Mouse (Mus musculus): ENCODE results near the gene Tnfrsf18. TPM values are rescaled to one million over a fixed set of nuclear protein-coding genes. Genes with fewer than 3 reads are reported as not detected.

Tnfrsf18 gene
- polyA plus RNA-seq (2017; shearing (Covaris generic)), result 768 TPM

DNA sequence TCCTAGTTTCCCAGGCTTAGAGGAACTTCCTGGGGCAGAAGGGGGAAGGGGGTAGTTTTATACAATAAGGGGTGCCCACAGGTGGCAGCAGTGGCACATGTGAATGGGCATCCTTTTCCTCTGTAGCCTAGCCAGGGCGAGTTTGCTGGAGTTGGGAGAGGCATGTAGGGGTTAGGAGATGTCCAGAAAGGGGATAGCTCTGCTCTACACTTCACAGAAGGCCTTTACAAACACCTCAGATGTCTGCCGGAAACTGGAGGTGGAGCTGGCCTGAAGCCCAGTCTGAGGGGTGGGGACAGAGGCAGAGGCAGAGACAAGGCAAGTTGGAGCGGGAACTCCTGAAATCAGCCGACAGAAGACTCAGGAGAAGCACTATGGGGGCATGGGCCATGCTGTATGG is at the start of gene Tnfrsf18:
Tnfrsf18 (plus strand) TSS at position 152 of the 400 bp plus-strand sequence.

GRCm38 (mm10) chr4:155992241-155992905 is 33.6 kb upstream of the Tnfrsf18 start, which contains the start of the genes B3galt6 and Sdf4:
Gene B3galt6, minus strand, starts transcription at chr4:155992649.
Gene Sdf4, plus strand, starts transcription at chr4:155992872.

DNA sequence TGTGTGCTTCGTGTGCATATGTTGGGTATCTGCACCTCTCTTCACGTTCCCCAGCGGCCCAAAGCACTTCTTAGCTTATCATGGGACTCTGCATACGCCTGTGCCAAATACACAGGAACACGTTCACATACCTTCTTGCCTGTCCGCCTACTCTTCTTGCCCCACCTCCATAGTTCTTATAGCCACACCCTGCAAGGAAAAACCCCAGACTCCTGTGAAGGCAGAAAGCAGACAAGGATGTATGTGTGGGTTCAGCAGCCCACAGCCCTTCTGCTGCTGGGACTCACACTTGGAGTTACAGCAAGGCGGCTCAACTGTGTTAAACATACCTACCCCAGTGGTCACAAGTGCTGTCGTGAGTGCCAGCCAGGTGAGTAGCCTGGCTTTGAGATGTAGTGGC is 12.3 kb upstream of the Tnfrsf18 start, which contains the start of gene Tnfrsf4:
Tnfrsf4 (plus strand) TSS at position 207 of the 400 bp plus-strand sequence.

GRCm38 (mm10) chr4:156059261-156059660 is 33.3 kb downstream of the Tnfrsf18 start, which contains the start of gene Ttll10:
Gene Ttll10, minus strand, starts transcription at chr4:156059414.

Other genes starting within 250 kb of the Tnfrsf18 start
- not detected for gene Tmem88b, start 240.3 kb upstream of the Tnfrsf18 start, polyA plus RNA-seq (2017; shearing (Covaris generic))
- not detected for gene Ankrd65, start 235.7 kb upstream of the Tnfrsf18 start, polyA plus RNA-seq (2017; shearing (Covaris generic))
- 151 TPM for gene Mrpl20, start 223.3 kb upstream of the Tnfrsf18 start, polyA plus RNA-seq (2017; shearing (Covaris generic))
- 114 TPM for gene Ccnl2, start 213.7 kb upstream of the Tnfrsf18 start, polyA plus RNA-seq (2017; shearing (Covaris generic))
- gene Aurkaip1, start 194.9 kb upstream of the Tnfrsf18 start, polyA plus RNA-seq (2017; shearing (Covaris generic)), result 211 TPM
- 4.8 TPM for gene Mxra8, start 186.5 kb upstream of the Tnfrsf18 start, polyA plus RNA-seq (2017; shearing (Covaris generic))
- 3.0 TPM for gene Dvl1, start 178.8 kb upstream of the Tnfrsf18 start, polyA plus RNA-seq (2017; shearing (Covaris generic))
- 0.99 TPM for gene Tas1r3, start 162.8 kb upstream of the Tnfrsf18 start, polyA plus RNA-seq (2017; shearing (Covaris generic))
- gene Cptp, start 156.7 kb upstream of the Tnfrsf18 start, polyA plus RNA-seq (2017; shearing (Covaris generic)), result 23.9 TPM
- 75.8 TPM for gene Ints11, start 156.6 kb upstream of the Tnfrsf18 start, polyA plus RNA-seq (2017; shearing (Covaris generic))
- 35.9 TPM for gene Pusl1, start 134.4 kb upstream of the Tnfrsf18 start, polyA plus RNA-seq (2017; shearing (Covaris generic))
- 5.7 TPM for gene Acap3, start 134.3 kb upstream of the Tnfrsf18 start, polyA plus RNA-seq (2017; shearing (Covaris generic))
- gene Ube2j2, start 82.3 kb upstream of the Tnfrsf18 start, polyA plus RNA-seq (2017; shearing (Covaris generic)), result 12.6 TPM
- gene C1qtnf12, start 63.8 kb upstream of the Tnfrsf18 start, polyA plus RNA-seq (2017; shearing (Covaris generic)), result 11.2 TPM
- 0.98 TPM for gene B3galt6, start 33.5 kb upstream of the Tnfrsf18 start, polyA plus RNA-seq (2017; shearing (Covaris generic))
- 590 TPM for gene Sdf4, start 33.3 kb upstream of the Tnfrsf18 start, polyA plus RNA-seq (2017; shearing (Covaris generic))
- gene Tnfrsf4, start 12.3 kb upstream of the Tnfrsf18 start, polyA plus RNA-seq (2017; shearing (Covaris generic)), result 948 TPM
- 0.35 TPM for gene Ttll10, start 33.2 kb downstream of the Tnfrsf18 start, polyA plus RNA-seq (2017; shearing (Covaris generic))
- 40.7 TPM for gene 9430015G10Rik, start 83.8 kb downstream of the Tnfrsf18 start, polyA plus RNA-seq (2017; shearing (Covaris generic))
- 0.19 TPM for gene Rnf223, start 104.3 kb downstream of the Tnfrsf18 start, polyA plus RNA-seq (2017; shearing (Covaris generic))
- 2.0 TPM for gene Agrn, start 171.3 kb downstream of the Tnfrsf18 start, polyA plus RNA-seq (2017; shearing (Covaris generic))
- gene Isg15, start 174.7 kb downstream of the Tnfrsf18 start, polyA plus RNA-seq (2017; shearing (Covaris generic)), result 60.5 TPM
- gene AW011738, start 177.1 kb downstream of the Tnfrsf18 start, polyA plus RNA-seq (2017; shearing (Covaris generic)), result 24.6 TPM
- gene Perm1, start 189.7 kb downstream of the Tnfrsf18 start, polyA plus RNA-seq (2017; shearing (Covaris generic)), result 2.1 TPM
- gene Plekhn1, start 208.7 kb downstream of the Tnfrsf18 start, polyA plus RNA-seq (2017; shearing (Covaris generic)), result 6.6 TPM
- 11.7 TPM for gene Noc2l, start 209.8 kb downstream of the Tnfrsf18 start, polyA plus RNA-seq (2017; shearing (Covaris generic))
- gene Samd11, start 229.5 kb downstream of the Tnfrsf18 start, polyA plus RNA-seq (2017; shearing (Covaris generic)), result 5.2 TPM